Mouse (Mus musculus): ENCODE data around the gene Tmem132b. TPM values are rescaled to one million over a fixed set of nuclear protein-coding genes. Genes with fewer than 3 reads are reported as not detected.

Gene Tmem132b
- polyA plus RNA-seq, 1 experiment, result not detected

DNA sequence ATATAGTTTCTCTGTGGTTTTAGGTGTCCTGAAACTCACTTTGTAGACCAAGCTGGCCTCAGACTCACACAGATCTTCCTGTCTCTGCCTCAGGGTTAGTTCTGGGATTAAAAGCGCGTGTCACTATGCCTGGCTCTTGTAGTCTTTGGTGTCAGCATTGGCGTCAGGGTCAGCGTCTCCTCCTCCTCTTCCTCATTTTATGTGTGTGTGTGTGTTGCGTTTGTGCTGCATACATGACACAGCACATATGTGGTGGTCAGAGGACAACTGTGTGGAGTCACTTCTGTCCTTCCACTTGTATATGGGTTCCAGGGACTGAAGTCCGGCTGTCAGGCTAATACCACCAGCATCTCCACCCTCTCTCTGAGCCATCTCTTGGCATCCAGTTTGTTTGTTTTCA is 30.1 kb upstream of the Tmem132b start:
- TF ChIP-seq POLR2A (IDR thresholded peaks at IDR 0.05; ENCODE audit: low read depth, low read length) (no peak), CTCF (conservative IDR thresholded peaks at IDR 0.05; ENCODE audit: insufficient read depth, insufficient read length, low read depth, low read length) (no peak)
- Histone ChIP-seq H3K27me3 (replicated peaks; ENCODE audit: control insufficient read depth, insufficient read depth, low read length) (no peaks in the 10 kb centered on the region), H3K27ac (ENCODE audit: insufficient read depth, low read depth, low read length) (no peak overlapping the region), H3K4me1 (ENCODE audit: control insufficient read depth, insufficient read depth, low read length) (no peaks in the 10 kb centered on the region), H3K4me3 (ENCODE audit: insufficient read depth, low read depth, low read length) (no peak overlapping the region), H3K36me3 (ENCODE audit: control insufficient read depth, insufficient read depth, low read length) (no peaks in the 10 kb centered on the region; the same call in 1 of the 2 replicates)
- no peak for DNase-seq
- 85% methylated on average over 6 of the region's 6 CpGs for WGBS

DNA sequence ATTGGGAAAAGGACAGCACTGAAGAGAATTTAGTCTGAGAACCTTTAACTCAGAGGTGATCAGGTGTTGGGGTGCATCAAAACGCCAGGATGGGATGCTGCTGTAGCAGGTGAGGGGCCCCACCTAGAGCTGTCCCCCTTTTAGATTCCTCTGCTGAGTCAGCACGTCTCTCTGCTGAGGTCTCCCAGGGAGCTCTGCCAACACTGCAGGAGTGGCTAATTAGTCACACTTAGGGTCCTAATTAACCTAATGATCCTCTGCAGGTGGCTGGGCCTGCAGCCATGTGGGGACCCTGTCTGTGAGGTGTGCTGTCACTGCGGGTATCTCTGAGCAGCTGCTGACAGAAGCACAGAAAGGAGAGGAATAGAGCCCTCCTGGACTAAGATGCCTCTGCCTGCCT is 29.4 kb upstream of the Tmem132b start:
- Histone ChIP-seq H3K27ac (ENCODE audit: insufficient read depth, low read depth, low read length) (no peak overlapping the region), H3K4me1 (ENCODE audit: control insufficient read depth, insufficient read depth, low read length) (no peaks in the 10 kb centered on the region), H3K4me3 (ENCODE audit: insufficient read depth, low read depth, low read length) (no peak overlapping the region), H3K36me3 (ENCODE audit: control insufficient read depth, insufficient read depth, low read length) (no peaks in the 10 kb centered on the region; the same call in 1 of the 2 replicates), H3K27me3 (replicated peaks; ENCODE audit: control insufficient read depth, insufficient read depth, low read length) (no peaks in the 10 kb centered on the region)
- TF ChIP-seq CTCF (conservative IDR thresholded peaks at IDR 0.05; ENCODE audit: insufficient read depth, insufficient read length, low read depth, low read length) (no peak), POLR2A (IDR thresholded peaks at IDR 0.05; ENCODE audit: low read depth, low read length) (no peak)
- 47% methylated on average over 3 of the region's 3 CpGs for WGBS
- DNase-seq, result no peak

DNA sequence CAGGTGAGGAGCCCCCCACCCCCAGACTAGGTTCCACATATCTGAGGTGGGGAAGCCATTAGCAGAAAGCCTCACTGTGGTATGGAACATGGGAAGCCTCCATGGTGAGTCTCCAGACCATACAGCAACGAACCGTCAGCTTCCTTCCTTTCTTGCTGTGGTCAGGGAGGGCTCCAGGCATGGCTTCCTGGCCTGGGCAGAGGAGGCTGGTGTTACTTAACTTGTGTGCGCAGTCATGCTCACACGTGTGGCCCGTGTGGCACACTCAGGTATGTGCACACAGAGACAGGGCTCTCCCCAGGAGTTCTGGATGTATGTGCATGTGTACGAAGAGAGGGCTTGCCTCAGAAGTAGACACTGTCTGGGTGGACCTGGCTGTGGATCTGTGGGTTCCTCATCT is 27.9 kb upstream of the Tmem132b start:
- no peaks in the 10 kb centered on the region; the same call in none of the 2 replicates for H3K36me3 ChIP-seq (ENCODE audit: control insufficient read depth, insufficient read depth, low read length)
- H3K4me3 ChIP-seq (ENCODE audit: insufficient read depth, low read depth, low read length), result no peak overlapping the region
- WGBS, result 87% methylated on average over 6 of the region's 6 CpGs
- H3K4me1 ChIP-seq (ENCODE audit: control insufficient read depth, insufficient read depth, low read length), result no peaks in the 10 kb centered on the region
- no peak for DNase-seq
- H3K27ac ChIP-seq (ENCODE audit: insufficient read depth, low read depth, low read length), result no peak overlapping the region
- no peak for TF ChIP-seq CTCF (conservative IDR thresholded peaks at IDR 0.05; ENCODE audit: insufficient read depth, insufficient read length, low read depth, low read length)
- TF ChIP-seq POLR2A (IDR thresholded peaks at IDR 0.05; ENCODE audit: low read depth, low read length), result no peak
- no peaks in the 10 kb centered on the region for H3K27me3 ChIP-seq (replicated peaks; ENCODE audit: control insufficient read depth, insufficient read depth, low read length)

DNA sequence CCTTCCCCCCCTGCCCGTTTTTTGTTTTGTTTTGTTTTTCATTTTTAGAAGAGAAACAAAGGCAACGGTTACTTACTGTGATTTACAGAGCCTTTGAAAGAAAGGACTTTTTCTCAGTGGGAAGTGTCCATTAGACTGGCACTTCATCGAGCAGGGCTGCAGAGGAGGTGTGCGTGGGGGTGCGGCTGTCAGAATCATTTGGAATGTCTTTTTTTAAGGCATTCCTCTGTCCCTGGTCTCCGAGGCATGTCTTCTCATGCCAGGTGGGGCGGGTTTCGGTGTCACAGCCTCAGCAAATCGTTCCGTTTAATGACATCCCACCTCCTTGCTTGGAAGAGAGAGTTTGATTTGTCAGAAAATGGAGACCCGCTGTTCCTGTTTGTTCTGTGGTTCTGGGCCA is 26.9 kb upstream of the Tmem132b start:
- 70% methylated on average over 11 of the region's 11 CpGs for WGBS
- TF ChIP-seq CTCF (conservative IDR thresholded peaks at IDR 0.05; ENCODE audit: insufficient read depth, insufficient read length, low read depth, low read length), result no peak
- TF ChIP-seq POLR2A (IDR thresholded peaks at IDR 0.05; ENCODE audit: low read depth, low read length), result no peak
- Histone ChIP-seq H3K4me1 (ENCODE audit: control insufficient read depth, insufficient read depth, low read length) (no peaks in the 10 kb centered on the region), H3K27me3 (replicated peaks; ENCODE audit: control insufficient read depth, insufficient read depth, low read length) (no peaks in the 10 kb centered on the region), H3K4me3 (ENCODE audit: insufficient read depth, low read depth, low read length) (no peak overlapping the region), H3K27ac (ENCODE audit: insufficient read depth, low read depth, low read length) (no peak overlapping the region), H3K36me3 (ENCODE audit: control insufficient read depth, insufficient read depth, low read length) (no peaks in the 10 kb centered on the region; the same call in none of the 2 replicates)
- no peak for DNase-seq

DNA sequence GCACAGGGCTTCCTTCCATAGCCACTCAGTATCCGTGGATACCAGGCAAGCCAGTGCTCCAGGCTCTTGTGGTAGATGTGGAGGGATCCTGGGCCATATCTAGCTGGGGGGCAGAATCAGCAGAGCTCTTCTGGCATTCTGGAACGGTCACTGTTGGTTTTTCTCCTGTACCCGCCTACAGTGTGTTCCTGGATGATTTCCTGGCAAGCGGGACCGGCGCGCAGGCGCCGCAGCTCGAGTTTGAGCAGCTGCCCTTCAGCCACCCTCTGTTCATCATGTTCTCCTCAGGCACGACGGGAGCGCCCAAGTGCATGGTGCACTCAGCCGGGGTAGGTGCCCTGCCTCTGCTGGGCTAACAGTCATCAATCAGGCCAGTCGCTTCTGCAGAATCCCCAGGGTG is 25.6 kb upstream of the Tmem132b start:
- peaks cover 1% of the 10 kb centered on the region for H3K36me3 ChIP-seq (ENCODE audit: control insufficient read depth, insufficient read depth, low read length)
- H3K4me1 ChIP-seq (ENCODE audit: control insufficient read depth, insufficient read depth, low read length), result no peaks in the 10 kb centered on the region
- no peaks in the 10 kb centered on the region for H3K27me3 ChIP-seq (replicated peaks; ENCODE audit: control insufficient read depth, insufficient read depth, low read length)
- no peak overlapping the region for H3K27ac ChIP-seq (ENCODE audit: insufficient read depth, low read depth, low read length)
- TF ChIP-seq CTCF (conservative IDR thresholded peaks at IDR 0.05; ENCODE audit: insufficient read depth, insufficient read length, low read depth, low read length) (no peak), POLR2A (IDR thresholded peaks at IDR 0.05; ENCODE audit: low read depth, low read length) (no peak)
- DNase-seq, result no peak
- 67% methylated on average over 15 of the region's 15 CpGs for WGBS
- no peak overlapping the region for H3K4me3 ChIP-seq (ENCODE audit: insufficient read depth, low read depth, low read length)

DNA sequence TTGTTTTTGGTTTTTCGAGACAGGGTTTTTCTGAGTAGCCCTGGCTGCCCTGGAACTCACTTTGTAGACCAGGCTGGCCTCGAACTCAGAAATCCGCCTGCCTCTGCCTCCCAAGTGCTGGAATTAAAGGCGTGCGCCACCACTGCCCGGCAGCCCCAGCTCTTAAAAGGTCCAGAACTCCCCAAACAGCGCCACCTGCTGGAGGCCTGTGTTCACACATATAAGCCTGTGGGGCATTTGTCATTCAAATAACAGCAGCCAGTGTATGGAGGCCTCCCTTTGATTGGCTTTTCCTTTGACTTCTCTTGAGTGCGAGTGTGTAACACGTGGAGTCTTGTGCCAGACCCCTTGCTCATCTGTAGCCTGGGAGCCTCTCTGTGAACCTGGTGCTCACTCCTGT is 24.0 kb upstream of the Tmem132b start:
- no peaks in the 10 kb centered on the region for H3K27me3 ChIP-seq (replicated peaks; ENCODE audit: control insufficient read depth, insufficient read depth, low read length)
- H3K36me3 ChIP-seq (ENCODE audit: control insufficient read depth, insufficient read depth, low read length), result peaks cover 1% of the 10 kb centered on the region
- no peak for DNase-seq
- no peak overlapping the region for H3K27ac ChIP-seq (ENCODE audit: insufficient read depth, low read depth, low read length)
- no peaks in the 10 kb centered on the region for H3K4me1 ChIP-seq (ENCODE audit: control insufficient read depth, insufficient read depth, low read length)
- WGBS, result 92% methylated on average over 9 of the region's 9 CpGs
- TF ChIP-seq POLR2A (IDR thresholded peaks at IDR 0.05; ENCODE audit: low read depth, low read length) (no peak), CTCF (conservative IDR thresholded peaks at IDR 0.05; ENCODE audit: insufficient read depth, insufficient read length, low read depth, low read length) (peak; percentile 37; the same call in 1 of the 2 replicates)
- no peak overlapping the region for H3K4me3 ChIP-seq (ENCODE audit: insufficient read depth, low read depth, low read length)

DNA sequence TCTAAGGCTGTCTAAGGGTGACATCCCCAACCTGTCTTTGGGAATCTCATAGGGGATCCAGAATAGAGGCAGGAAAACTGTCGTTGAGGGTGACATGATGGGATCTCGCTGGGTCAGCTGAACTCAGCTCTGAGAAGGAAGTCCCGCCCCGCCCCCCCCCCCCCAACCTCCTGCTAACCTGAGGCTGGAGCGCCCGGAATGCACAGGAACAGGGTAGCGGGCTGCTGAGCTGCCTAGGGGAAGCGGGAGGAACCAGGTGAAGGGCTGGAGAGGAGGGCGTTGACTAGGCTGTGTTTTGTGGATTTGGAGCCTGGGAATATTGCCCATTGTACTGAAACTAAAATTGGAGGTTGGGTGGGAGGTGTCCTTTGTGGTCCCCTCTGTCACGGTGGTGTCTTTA is 23.6 kb upstream of the Tmem132b start:
- Histone ChIP-seq H3K4me3 (ENCODE audit: insufficient read depth, low read depth, low read length) (no peak overlapping the region), H3K27ac (ENCODE audit: insufficient read depth, low read depth, low read length) (no peak overlapping the region), H3K4me1 (ENCODE audit: control insufficient read depth, insufficient read depth, low read length) (no peaks in the 10 kb centered on the region), H3K27me3 (replicated peaks; ENCODE audit: control insufficient read depth, insufficient read depth, low read length) (no peaks in the 10 kb centered on the region), H3K36me3 (ENCODE audit: control insufficient read depth, insufficient read depth, low read length) (peaks cover 1% of the 10 kb centered on the region)
- 91% methylated on average over 10 of the region's 10 CpGs for WGBS
- TF ChIP-seq CTCF (conservative IDR thresholded peaks at IDR 0.05; ENCODE audit: insufficient read depth, insufficient read length, low read depth, low read length), result no peak
- TF ChIP-seq POLR2A (IDR thresholded peaks at IDR 0.05; ENCODE audit: low read depth, low read length), result no peak
- DNase-seq, result no peak
